Mouse (Mus musculus): ENCODE measurements around the gene Nrp2.
A peak's percentile ranks its signal among the peaks of the same experiment; 100 is the strongest.

Nrp2 gene

GRCm38 (mm10) chr1:62786255-62786654 lies 83.2 kb downstream of the Nrp2 start:
- DNase-seq = peak in 1 of 2 experiments; percentile 75

GRCm38 (mm10) chr1:62787546-62787945 lies 84.5 kb downstream of the Nrp2 start:
- DNase-seq = no peak

GRCm38 (mm10) chr1:62794223-62794895 lies 91.3 kb downstream of the Nrp2 start:
- peak in 1 of 2 experiments; percentile 33 for DNase-seq

- DNase-seq = no peak
These were observed 91.8 kb downstream of the Nrp2 start for GRCm38 (mm10) chr1:62794896-62795255.

GRCm38 (mm10) chr1:62795307-62796037 lies 92.4 kb downstream of the Nrp2 start:
- peak; percentile 79 to 85 for DNase-seq

- peak; percentile 69 to 83 for DNase-seq
These were observed 93.1 kb downstream of the Nrp2 start for GRCm38 (mm10) chr1:62796038-62796647.

- no peak for DNase-seq
These were observed 96.3 kb downstream of the Nrp2 start for GRCm38 (mm10) chr1:62799427-62799826.

GRCm38 (mm10) chr1:62800351-62800750 lies 97.3 kb downstream of the Nrp2 start:
- no peak for DNase-seq

GRCm38 (mm10) chr1:62801429-62801828 lies 98.3 kb downstream of the Nrp2 start:
- DNase-seq = no peak

GRCm38 (mm10) chr1:62801842-62802241 lies 98.8 kb downstream of the Nrp2 start:
- DNase-seq = no peak

- no peak for DNase-seq
These were observed 100.5 kb downstream of the Nrp2 start for GRCm38 (mm10) chr1:62803544-62803943.

- DNase-seq = no peak
These were observed 102.9 kb downstream of the Nrp2 start for GRCm38 (mm10) chr1:62806014-62806413.

GRCm38 (mm10) chr1:62808395-62808794 lies 105.3 kb downstream of the Nrp2 start:
- no peak for DNase-seq

GRCm38 (mm10) chr1:62809601-62810228 lies 106.6 kb downstream of the Nrp2 start:
- DNase-seq = no peak

GRCm38 (mm10) chr1:62811141-62811540 lies 108.1 kb downstream of the Nrp2 start:
- no peak for DNase-seq

- peak; percentile 31 to 65 for DNase-seq
These were observed 109.9 kb downstream of the Nrp2 start for GRCm38 (mm10) chr1:62812701-62813684.

GRCm38 (mm10) chr1:62813938-62814337 lies 110.9 kb downstream of the Nrp2 start:
- DNase-seq = no peak

GRCm38 (mm10) chr1:62817566-62817965 lies 114.5 kb downstream of the Nrp2 start:
- no peak for DNase-seq

GRCm38 (mm10) chr1:62820170-62820569 lies 117.1 kb downstream of the Nrp2 start:
- DNase-seq = no peak

GRCm38 (mm10) chr1:62821509-62822398 lies 118.7 kb downstream of the Nrp2 start:
- DNase-seq = peak; percentile 36 to 78

GRCm38 (mm10) chr1:62823549-62824195 lies 120.6 kb downstream of the Nrp2 start:
- DNase-seq = peak; percentile 47 to 59
